Mouse (Mus musculus) G1E-ER4 (cell line): ENCODE results near the gene Chd4. TPM values are rescaled to one million over a fixed set of nuclear protein-coding genes. Genes with fewer than 3 reads are reported as not detected.

Source experiments
- GATA1 ChIP-seq: IDR thresholded peaks from one replicate; pipeline ENCODE4 v1.8.0; 2012; ENCODE audit warnings: low read length, inconsistent platforms
- polyA plus RNA-seq: library from polyadenylated mRNA; stranded (reverse); fragments of >175 nt; gene quantifications from 2 replicates; pipeline ENCODE4 v1.2.3, GENCODE M21; 2012

The Chd4 gene
- polyA plus RNA-seq, 1 experiment: 228 TPM

DNA sequence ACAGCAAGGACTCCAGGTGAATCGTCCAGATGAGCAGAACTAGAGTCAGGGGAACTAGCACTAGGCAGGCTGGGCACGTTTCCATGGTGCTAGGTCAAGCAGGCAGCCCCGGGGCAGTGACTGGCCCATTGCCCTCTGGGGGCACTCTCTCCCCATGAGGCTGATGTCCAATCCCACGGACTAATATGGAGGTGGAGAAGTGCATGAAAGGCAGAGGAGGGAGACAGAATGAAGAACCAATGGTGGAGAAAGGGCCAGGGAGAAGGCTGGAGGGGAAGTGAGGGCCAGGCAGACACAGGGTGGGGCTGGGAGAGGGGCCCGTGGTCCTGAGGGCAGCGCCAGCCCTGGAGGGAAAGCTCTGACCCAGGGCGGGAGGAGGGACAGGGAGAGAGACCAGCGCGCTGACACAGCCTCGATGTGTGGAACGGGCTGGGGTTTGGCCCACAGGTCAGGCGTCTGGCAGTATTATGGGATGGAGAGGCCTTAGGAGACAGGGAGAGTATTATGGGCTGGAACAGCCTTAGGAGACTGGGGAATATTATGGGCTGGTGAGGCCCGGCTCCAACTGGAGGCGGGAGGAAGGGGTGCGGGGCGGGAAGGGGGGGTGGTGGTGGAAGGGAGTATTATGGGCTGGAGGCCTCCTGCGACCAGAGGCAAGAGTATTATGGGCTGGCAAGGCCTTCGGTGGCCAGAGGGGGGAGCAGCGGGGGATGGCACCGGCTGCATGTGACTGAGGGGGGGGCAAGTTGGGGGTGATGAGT, 7.0 kb upstream of the Chd4 start:
- no peak for TF ChIP-seq GATA1

DNA sequence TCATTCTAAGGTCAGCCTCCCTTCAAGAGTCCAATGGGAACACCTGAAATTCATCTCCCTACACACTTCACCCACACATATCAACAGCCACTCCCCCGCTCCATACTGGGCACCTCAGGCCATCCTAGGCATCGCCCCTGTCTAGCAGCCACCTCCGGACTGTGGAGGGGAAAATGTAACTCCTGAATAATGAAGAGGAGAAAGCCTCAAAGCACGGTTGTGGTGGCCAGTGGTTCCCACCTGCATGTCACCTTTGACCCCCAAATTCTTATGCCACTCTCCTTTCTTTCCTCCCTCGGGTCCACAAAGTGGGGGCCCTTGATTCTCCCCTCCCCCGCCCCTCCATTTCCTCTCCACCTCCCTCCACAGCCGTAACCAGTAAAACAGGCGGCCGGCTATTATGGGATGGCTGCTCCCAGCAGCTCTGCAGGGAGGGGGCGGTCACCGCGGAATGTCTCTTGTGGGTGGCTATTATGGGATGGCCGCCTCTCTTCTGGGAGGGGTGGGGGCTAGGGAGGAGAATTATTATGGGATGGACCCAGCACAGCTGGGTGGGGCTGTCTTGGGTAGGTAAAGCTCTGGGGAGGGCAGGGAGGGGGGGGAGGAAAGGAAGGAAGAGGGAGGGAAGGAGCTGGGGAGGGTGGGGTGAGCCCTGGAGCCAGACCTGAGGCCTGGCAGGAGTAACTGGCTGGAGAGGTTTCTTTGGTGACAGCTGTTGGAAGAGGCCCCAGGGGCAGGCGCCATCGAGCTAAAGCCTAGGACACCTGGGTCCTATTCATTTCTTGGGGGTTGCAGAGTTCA, 6.1 kb upstream of the Chd4 start:
- TF ChIP-seq GATA1: no peak

DNA sequence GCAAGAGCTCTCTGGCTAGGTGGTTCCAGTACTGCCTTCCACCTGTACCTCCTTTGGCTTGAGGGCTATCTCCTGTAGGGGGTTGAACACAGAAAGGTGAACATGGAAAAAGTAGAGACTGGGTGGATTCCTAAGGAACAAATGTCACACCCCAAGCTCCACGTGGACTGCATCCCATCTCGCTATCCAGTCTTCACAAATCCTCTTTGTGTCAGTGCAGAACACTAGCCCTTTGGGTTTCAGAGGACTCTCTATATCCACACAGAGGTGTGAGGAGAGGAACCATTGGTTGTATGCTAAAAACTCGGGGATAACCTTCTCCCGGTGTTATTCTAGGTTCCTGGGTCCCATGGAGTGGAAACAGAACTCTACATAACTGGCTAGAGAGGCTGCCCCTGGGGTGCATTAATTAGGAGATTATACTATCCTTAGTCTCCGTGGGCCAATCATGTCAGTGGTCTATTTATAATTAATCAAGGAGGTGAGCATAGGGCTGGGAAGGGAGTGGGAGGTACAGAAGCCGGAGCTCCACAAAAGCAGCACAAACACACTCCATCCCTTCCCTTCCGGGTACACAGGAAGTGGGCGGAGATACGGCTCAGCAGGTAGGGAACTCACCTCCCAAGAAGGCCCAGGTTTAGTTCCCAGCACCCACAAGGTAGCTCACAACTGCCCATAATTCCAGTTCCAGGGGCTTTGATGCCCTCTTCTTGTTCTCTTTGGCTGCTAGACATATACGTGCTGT, 5.3 kb upstream of the Chd4 start:
- TF ChIP-seq GATA1: no peak

DNA sequence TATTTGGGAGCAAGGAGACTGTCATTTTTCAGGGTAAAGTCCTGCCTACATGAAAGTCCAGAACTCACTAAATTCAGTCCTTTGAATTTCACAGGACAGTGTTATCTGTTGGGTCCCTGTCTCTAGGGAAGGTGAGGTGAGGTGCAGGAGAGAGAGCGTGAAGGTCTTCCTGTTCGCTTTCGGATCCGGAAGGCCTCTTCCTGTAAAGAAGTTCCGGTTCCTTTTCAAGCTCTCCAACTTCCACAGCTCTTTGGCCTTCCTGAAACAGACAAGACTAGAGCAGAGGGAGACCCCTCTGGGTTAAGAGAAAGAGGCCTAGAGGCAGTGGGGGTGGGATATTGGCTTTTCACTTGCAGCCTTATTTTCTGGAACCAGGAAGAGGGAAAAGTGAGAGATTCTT, 3.4 kb upstream of the Chd4 start:
- TF ChIP-seq GATA1: no peak

DNA sequence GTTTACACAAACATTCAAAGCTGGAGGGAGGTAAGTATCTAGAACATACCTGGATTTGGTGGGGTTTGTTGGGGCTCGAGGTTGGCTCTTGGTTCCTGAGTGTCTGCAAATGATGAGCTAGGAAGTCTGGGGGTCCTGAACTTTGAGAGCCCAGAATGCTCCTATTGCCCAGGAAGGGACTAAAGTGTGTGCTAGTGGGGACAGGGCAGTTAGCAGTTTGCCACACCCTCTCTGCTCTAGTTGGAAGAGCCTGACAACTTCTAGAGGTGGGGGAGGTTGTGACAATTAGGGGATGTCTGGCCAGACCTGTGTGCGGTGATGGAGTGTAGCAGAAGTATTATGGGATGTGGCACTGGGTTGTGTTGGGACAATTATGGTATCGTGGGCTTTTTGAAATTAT, 938 bp upstream of the Chd4 start:
- TF ChIP-seq GATA1: no peak

DNA sequence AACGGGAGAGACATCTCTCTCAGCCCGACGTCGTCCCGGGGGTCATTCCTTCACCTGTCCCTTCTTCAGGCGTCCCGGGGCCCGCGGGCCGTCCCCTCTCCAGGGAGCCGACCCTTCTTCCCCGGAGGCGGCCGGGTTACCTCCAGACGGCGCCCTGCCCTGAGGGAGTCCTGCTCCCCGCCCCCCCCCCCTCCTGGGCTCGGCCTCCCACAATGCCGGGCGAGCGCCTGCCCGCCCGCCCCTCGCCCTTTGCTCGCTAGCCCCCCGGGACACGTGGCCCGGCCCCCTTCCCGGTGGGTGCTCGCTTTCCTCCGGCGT, 457 bp downstream of the Chd4 start:
- TF ChIP-seq GATA1: no peak

DNA sequence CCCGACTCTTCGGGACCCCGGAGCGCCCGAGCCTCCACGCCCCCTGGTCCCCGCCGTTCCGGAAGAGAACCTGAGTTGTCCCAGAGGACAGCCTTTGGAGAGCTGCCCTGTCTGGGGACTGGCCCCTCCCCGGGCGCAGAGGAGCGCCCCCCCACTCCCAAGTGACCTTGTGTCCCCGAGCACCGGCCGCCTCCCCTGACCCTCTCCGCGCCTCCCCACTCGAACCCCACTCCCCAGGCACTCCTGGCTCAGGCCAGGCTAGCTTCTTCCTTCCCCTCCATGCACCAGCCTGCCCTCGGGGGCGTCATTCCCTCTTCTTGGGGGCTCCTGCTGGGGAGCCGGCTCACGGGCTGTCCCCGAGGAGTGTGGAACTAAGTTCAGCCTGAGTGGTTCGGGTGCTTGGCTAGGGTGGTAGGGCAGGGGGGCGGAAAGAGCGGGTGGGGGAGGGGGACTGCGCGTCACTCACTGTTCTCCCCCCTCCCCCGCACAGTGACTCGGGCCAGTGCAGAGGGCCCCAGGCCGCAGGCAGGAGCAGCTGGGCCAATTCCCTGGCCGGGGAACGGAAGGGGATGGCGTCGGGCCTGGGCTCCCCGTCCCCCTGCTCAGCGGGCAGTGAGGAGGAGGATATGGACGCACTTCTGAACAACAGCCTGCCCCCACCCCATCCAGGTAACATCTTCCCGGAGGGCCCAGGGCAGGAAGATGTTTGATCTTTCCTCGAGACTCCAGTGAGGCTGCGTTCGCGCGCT, 990 bp downstream of the Chd4 start:
- TF ChIP-seq GATA1: no peak

DNA sequence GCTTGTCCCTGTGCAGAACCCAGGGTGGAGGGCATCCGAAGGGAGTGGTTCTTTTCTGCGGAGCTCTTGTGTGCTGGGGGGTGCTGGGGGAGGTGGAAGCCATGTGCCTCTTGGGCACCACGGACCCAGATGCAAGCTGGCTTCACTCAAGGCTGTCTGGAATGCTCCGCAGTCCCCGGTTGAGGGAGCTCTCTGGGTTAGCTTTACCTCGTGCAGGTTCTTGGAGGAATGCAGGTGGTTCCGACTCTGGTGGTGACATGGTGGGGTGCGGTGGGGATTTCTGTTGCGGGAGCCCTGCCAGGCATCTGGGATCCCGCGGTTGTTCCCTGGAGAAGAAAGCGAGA, 1.5 kb downstream of the Chd4 start:
- no peak for TF ChIP-seq GATA1

DNA sequence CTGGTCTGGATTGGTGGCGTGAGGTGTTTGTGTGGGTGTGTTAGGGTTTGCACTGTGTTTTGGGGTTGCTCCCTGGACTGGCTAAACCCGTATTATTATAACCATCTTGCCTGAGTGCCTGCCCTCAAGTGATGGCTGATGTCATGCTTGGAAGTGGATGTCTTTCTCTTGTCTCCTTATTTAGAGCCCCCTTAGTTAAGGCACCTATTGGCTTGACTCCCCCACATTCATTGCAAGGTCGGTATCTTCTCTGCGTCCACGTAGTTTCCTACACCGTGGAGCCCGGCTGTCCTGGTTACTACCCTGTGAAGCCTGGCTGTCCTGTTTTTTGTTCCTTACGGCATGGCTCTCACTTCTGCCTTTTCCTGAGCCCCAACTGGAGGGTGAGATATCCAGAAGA, 2.2 kb downstream of the Chd4 start:
- TF ChIP-seq GATA1: no peak

DNA sequence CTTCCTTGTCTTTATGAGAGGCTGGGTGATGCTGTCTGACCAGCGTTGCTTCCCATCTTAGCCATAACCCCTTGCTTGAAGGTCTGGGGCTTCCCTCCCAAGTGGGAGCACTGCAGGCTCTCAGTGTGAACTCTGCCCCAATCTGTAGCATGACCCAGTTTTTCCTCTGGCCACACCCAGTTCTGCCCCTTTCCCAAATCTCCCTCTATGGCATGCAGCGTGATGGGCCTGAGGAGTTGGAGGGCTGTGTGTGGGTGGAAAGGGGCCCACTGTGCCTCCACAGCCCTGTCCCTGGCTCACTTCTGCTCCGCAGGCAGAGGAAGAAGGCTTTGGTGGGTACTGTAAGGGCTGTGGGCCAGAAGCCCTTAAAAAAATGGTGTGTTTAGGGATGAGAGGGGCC, 2.7 kb downstream of the Chd4 start:
- TF ChIP-seq GATA1: no peak

DNA sequence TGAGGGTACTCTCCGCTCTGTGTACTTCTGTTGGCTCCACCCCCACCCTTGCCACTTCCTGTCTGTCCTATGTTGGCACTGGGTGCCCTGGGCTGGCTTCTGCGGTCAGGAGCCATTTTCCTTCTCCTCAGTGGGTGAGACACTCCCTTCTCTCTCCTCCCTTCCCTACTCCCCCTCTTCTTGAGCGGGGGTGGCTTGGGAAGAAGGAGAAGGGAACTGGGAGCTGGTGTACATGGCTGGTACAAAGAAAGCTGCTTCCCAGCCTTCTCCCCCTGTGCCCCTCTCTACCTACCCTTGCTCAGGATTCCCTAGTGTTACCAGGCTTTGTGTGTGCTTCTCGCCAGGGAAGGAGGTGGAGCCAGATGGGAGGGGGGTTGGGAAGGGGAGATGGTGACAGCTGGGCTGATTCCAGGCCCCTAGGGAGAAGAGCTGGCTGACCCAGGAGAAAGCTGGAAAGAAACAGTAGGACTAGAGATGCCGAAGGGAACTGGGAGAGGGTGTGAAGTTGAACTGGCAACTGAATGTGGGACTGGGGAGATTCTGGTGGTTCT, 3.7 kb downstream of the Chd4 start:
- no peak for TF ChIP-seq GATA1

DNA sequence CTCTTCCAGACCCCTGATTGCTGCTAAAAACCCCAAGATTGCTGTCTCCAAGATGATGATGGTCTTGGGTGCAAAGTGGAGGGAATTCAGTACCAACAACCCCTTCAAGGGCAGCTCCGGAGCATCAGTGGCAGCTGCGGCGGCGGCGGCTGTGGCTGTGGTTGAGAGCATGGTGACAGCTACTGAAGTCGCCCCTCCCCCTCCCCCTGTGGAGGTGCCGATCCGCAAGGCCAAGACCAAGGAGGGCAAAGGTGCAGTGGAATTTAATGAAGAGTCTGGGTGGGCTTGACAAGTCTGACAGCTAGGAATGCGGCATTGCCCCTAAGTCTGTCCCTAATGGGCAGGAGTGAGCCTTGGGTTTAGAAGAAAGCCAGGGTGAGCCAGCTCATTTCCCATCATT, 5.7 kb downstream of the Chd4 start:
- TF ChIP-seq GATA1: no peak

DNA sequence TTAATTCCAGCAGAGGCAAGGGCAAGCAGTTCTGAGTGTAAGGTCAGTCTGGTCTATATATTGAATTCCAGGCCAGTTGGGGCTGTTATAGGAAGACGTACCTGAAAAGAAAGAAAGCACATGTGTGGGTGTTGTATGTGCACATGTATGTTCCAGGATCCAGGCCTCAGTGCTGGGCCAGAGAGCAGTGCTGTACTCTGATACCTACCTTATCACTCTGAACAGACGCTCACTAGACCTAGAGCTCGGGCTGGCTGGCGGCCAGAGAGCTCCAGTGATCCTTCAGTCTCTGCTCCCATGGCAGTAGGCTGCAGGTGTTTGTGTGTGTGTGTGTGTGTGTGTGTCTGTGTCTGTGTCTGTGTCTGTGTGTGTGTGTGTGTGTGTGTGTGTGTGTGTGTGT, 8.4 kb downstream of the Chd4 start:
- TF ChIP-seq GATA1: no peak

DNA sequence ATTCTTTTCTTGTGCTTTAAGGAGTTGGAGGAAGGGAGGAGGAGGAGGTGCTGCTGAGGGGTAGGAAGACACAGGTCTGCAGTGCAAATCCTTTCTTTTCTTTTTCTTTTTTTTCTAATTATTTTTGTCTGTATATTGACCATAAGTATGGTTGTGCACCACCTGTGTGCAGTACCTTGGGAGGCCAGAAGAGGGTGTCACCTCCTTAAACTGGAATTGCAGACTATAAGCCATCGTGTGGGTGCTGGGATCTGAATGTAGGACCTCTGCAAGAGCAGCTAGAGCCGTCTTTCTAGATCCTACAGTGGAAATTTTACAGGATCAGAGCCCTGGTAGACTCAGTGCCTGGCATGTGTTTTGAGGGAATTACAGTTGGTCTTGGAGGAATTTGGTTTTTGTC, 11.9 kb downstream of the Chd4 start:
- TF ChIP-seq GATA1: no peak

DNA sequence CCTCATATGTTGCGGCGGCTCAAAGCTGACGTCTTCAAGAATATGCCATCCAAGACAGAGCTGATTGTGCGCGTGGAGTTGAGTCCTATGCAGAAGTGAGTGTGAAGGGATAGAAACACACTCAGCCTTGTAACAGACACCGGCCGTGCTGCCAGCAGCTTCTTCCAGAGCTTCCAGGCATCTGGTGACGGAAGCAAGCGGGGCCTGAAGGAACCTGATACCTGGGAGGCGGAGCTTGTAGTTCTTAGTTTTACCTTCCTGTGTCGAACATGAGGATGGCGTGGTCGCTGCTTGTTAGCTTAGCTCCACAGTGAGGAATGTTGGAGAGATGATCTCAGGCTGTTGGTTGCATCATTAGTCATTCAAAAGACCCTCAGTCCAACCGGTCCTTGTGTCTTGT, 13.6 kb downstream of the Chd4 start:
- no peak for TF ChIP-seq GATA1

DNA sequence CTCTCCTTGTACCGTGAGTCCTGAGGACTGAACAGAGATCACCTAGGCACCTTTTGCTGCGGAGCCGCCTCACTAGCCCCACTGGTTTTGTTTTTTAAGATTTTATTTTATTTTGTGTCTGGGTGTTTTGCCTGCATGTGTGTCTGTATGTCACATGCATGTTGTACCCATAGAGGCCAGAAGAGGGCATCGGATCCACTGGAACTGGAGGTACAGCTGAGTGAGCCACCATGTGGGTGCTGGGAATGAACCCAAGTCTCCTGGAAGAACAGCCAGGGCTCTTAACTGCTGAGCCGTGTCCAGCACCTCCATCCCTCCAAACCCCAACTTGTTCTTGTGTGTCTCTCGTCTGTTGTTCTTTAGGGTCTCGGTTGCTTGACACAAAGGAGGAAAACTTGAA, 15.1 kb downstream of the Chd4 start:
- no peak for TF ChIP-seq GATA1
